Mouse (Mus musculus): ENCODE results near the gene Fgg.
A peak's percentile ranks its signal among the peaks of the same experiment; 100 is the strongest.

Gene Fgg

DNA sequence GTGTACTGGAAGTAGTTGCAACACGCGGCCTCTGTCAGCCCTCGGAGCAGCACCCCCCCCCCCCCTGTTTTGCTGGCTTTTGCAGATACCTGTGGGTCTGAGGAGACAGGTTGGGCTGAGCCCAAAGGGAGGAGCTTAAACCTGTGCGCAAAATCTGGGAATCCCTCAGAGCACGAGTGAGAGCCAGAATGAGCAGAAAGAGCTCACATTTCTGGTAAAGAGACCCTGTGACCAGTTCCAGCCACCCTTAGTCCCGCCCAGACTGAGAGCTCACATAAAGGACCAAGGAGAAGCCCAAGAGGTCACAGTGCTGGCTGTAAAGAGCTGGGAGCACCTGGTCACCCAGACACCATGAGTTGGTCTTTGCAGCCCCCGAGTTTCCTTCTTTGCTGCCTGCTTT lies at the start of gene Fgg:
TSS of gene Fgg (plus strand) at position 168 of the 400 bp plus-strand sequence.
- no peak for DNase-seq (ENCODE audit: low spot score in 2 of 2)

DNA sequence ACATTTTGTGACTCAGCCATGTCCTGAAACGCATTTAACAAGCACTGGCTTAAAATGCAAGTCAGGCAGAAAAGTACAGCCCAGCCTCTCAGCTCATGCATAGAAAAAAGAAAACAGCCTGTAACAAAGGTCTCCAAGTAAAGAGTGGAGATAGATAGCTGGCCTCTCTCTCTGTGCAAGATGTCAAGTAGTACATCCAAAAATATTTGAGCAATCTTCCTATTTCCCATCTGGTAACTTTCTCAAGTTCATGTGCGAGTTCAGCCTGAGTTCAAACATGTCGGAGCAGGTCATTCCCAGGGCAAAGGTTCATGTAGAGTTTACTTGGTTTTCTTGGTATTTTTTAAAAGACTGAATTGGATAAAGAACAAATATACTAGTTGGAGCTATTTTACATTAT lies 36.5 kb upstream of the Fgg start:
- DNase-seq (ENCODE audit: low spot score in 2 of 2), result no peak

DNA sequence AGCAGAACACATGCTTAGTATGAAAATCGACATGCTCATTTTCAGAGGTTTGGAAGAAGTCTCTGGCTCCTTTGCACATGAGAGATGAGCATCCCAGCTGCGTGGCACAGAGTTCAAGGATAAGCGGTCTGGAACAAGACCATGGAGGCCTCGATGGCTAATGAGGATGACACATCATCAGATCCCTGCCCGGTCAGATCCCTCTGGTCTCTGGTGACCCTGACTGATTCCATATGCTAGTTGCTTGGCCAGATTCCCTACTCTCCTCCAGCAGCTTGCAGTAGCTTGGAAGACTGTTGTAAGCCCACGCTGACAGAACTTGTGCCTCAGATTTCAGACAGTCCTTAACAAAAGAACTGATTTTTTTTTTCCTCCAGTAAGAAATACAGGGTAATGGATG lies 26.7 kb upstream of the Fgg start:
- DNase-seq (ENCODE audit: low spot score in 2 of 2), result no peak

DNA sequence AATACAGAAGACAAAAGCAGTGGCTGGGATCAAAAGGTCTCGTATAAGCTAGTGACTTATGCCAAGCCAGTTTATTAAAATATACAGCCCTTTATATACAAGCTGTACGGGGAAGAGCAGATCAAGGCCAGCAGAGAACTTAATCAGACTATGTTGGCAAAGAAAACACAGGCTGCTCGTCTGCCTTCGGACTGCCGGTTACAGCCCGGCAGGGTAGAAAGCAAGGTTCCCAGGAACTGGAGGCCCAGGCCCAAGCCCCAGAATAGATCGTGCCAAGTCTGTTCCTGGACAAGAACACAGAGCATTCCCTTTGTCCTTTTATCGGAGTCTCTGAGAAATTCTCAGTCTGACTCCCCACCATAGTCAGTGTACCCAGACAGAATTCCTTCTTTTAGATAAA lies 25.7 kb upstream of the Fgg start:
- DNase-seq (ENCODE audit: low spot score in 2 of 2), result no peak

DNA sequence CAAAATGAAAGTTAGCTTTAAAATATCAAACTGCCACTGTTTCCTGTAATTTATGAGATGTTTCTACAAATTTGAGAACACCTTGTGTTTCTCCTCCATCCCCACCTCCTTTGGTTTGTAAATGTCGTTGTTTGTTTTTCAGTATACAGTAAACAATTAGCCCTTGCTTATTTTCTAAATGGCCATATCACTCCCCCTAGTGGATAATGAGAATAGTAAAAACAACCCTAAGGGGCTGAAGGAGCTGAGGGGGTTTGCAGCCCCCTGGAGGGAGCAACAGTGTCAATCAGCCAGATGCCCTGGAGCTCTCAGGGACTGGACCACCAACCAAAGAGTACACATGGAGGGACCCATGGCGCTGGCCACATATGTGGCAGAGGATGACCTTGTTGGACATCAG lies 22.7 kb upstream of the Fgg start:
- no peak for DNase-seq (ENCODE audit: low spot score in 2 of 2)

DNA sequence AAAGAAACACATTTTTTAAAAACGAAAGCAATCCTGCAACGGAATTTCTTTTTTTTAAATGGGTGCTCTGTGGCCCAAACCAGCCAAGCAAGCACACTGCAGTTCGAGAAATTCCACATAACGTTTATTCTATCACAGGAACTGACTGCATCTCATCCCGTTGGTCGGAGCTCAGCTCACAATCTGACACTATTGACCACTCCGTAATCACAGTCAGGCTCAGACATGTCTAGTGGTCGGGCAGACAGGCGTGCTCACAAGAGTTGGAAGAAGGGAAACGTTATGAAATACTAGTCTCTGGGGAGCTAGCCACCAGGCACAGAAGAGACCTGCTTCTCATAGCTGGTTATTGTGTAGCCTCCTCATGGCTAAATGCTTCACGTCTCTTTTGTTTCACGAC lies 15.6 kb upstream of the Fgg start:
- no peak for DNase-seq (ENCODE audit: low spot score in 2 of 2)

DNA sequence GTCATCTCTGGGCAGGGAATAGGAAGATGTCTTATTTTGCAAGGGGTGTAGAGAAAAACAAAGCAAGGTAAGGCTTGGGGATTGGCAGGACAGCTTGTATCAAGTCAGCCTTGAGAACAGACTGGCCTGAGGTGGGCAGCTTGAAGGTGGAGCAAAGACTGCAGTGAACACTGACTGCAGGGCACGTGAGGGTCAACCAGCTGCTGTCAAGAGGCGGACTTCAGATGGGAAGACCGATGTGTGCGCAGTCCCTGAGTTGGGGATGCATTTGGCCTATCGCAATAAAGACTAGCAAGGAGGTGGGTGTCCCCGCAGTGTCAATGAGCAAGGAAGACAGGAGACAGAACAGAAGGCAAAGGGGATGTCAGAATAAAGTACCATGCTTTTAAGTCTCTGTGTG lies 14.6 kb upstream of the Fgg start:
- DNase-seq (ENCODE audit: low spot score in 2 of 2), result no peak

DNA sequence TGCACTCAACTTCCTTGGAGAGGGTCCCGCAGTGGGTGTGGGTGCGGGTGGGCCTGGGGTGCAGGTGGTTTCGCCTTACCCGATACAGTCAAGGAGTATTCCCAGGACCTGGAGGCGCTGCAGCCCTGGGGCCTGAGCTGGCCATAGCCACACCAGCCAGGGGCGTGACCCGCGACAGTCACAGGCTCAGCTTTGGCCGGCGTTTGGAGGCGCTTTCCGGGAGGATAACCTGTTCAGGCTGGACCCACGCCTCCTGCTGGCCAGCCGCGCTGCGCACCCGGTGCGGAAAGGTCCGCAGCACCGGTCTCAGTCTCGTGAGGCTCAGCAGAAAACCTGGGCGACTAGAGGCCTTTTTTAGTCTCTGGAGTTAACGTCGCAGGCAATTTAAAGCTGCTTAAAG lies 12.2 kb upstream of the Fgg start:
- no peak for DNase-seq (ENCODE audit: low spot score in 2 of 2)

DNA sequence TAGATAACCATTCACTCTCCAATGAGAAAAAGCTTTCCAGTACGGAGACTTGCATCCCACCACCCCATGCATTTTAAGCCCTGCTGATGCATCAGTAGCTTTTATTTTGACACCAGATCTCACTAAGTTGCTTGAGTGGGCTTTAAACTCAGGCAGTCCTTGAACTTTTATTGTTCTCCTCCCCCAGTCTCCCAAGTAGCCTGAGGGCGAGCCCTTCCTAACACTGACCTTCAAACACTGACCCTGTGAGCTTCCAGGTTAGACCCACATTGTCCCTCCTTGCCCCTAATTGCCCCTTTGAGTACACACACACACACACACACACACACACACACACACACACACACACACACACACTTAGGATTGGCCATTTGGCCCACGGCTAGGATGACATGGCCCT lies 10.9 kb upstream of the Fgg start:
- DNase-seq (ENCODE audit: low spot score in 2 of 2), result no peak

DNA sequence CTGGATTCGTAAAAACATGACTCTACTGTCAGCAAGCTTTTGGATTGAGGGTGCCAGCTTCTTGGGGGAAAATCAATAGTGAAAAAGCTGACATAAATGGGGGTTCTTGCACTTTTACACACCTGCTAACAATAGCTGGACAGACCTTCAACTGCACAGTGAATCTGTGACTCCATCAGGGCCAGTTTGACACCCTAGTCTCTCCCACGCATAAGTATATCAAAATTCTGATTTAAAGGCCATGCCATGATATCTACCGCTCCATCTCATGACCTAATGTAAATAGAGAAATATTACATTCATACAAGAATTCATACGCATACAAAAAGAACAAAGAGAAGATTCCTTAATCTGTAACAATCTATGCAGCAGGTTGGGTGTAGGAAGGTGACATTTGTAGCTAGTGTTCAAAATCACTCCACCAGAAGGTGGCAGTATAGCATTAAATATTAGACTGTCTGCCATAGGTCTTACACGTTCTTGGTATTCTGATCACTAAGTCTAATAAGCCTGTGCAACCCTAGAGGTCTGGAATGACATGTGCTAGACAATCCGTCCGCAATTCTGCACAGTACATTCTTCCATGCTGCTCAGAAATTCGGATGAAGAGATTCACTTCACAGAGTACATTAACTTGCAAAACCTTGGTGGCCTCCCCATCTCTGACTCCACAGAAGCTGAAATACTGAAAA lies 8.6 kb upstream of the Fgg start:
- DNase-seq (ENCODE audit: low spot score in 2 of 2), result peak in 1 of 2 experiments; percentile 23

DNA sequence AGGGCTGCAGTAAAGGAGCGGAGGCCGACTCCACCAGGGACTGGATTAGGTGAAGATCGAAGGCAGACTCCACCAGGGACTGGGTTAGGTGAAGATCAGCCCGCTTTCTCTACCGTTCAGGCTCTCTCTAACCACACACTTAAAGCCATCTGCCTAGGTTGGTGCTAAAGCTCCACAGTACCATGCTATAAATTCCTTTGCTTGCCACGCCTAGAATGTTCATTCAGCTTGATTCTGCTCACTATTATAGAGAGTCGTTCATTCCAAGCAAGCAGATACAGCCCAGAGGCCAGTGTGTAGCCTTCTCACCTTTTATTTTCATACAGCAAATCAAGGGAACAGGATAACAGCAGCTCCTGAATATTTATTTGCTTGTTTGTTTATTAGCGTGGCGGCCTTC lies 7.5 kb upstream of the Fgg start:
- no peak for DNase-seq (ENCODE audit: low spot score in 2 of 2)

DNA sequence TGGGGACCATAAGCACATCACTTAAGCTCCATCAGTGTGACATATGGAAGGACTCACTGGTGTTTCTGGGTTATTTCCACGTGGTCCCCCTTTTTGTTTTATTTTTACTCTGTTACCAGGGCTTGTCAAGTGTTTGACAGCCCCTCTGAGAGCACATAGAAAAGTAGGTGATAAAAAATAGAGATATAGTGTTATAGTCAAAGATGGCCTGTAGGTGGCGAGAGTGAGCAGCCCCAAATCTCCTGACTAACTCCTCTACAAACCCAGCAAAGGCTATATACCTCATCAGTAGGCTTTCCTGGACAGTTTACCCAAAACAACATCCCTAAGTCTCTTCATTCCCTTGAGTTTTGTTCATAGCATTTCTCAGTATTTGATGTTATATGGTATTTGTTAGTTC lies 5.3 kb upstream of the Fgg start:
- no peak for DNase-seq (ENCODE audit: low spot score in 2 of 2)

DNA sequence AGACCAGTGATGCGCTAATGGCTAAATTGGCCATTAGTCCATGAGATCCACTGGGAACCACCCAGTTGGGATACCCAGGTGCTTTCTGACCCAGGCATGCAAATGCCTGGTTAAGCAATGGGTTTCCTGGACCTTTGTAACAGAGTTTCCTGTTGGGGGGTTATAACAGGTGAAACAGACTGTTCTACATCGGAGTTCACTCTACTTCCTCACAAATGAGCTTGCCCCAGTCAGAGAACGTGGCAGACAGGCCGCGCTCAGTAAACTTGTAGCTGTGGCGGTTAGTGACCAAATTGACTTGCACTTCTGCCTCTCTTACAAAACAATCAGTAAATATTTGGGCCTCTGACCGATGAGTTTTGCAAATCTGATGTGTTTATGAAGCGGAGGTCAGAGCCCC lies 4.5 kb upstream of the Fgg start:
- DNase-seq (ENCODE audit: low spot score in 2 of 2), result no peak

DNA sequence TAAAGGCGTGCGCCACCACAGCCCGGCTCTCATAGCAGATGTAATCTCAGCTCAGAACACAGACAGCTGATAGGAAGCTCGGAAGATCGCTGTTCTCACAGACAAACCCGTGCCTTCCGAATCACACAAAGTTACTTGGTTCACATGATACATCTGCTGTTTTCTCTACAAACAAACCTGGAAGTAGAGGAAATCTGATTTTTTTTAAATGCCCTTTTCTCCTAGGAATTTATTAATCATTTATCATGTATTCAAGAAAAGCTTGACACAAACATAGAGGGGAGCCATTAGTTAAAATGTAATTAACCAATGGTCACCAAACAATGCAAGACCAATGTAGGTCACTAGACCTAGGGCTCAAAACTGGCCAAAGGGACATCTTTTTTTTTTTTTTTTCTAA lies 2.7 kb upstream of the Fgg start:
- no peak for DNase-seq (ENCODE audit: low spot score in 2 of 2)

DNA sequence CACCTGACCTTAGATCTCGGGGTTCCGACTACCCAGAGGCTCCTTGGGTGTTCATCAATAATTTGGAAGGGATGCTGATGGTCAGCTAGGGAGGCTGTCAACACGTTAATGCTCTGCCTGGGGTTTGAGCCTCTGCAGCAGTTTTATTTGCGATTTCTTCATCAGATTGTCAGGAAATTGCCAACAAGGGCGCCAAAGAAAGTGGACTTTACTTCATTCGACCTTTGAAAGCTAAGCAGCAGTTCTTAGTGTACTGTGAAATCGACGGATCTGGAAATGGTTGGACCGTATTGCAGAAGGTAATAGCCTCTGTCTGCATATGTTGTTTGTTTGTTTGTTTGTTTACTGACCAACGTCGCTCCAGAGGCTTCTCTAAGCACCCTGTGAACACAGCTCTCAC lies 2.8 kb downstream of the Fgg start:
- DNase-seq (ENCODE audit: low spot score in 2 of 2), result no peak

DNA sequence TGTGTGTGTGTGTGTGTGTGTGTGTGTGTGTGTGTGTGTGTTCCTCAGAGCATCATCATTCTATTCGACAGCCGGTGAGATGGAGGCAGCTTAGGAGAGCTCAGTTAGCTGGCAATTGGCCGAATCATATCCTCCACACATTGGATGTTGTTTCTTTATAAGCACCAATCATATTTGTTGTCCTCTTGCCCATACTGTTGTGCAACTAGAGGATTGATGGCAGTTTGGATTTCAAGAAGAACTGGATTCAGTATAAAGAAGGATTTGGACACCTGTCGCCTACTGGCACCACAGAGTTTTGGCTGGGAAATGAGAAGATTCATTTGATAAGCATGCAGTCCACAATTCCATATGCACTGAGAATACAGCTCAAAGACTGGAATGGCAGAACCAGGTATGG lies 3.6 kb downstream of the Fgg start:
- DNase-seq (ENCODE audit: low spot score in 2 of 2), result no peak

DNA sequence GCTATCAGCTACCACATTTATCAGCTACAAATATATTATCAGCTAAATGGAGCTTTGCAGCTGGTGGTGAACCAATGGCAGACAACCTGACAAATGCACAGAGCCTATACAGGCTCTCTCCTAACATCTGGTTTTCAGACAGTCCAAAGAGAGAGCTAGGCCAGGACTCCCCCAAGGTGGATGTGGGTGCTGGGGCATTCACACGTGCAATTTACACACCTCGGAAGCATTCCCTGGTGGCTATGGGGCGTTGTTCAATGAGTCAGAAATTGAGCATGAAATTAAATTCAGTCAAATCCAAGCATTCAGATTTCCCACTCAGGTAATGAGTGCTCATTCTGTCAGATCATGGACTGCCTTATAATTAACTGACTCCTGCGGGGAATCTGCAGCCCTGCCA lies 4.0 kb downstream of the Fgg start:
- no peak for DNase-seq (ENCODE audit: low spot score in 2 of 2)

DNA sequence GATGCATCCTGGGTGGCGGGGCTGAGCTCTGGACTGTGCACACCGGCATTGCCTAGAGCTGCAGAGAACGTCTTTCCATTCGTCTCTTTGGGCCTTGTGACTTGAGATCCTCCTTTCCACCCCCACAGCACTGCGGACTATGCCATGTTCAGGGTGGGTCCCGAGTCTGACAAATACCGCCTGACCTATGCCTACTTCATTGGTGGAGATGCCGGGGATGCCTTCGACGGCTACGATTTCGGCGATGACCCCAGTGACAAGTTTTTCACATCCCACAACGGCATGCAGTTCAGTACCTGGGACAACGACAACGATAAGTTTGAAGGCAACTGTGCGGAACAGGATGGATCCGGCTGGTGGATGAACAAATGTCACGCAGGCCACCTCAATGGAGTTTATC lies 5.1 kb downstream of the Fgg start:
- DNase-seq (ENCODE audit: low spot score in 2 of 2), result no peak

DNA sequence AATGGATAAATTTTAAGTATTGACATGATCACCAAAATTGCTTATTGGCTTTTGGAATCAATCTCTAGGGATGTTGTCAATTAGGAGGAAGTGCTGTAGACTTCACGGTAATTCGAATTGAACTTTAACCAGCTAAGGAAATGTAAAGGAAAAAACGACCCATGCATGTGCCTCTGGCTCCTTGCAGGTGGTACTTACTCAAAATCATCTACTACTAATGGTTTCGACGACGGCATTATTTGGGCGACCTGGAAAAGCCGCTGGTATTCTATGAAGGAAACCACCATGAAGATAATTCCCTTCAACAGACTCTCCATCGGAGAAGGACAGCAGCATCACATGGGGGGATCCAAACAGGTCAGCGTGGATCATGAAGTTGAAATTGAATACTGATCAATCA lies 6.4 kb downstream of the Fgg start:
- no peak for DNase-seq (ENCODE audit: low spot score in 2 of 2)

DNA sequence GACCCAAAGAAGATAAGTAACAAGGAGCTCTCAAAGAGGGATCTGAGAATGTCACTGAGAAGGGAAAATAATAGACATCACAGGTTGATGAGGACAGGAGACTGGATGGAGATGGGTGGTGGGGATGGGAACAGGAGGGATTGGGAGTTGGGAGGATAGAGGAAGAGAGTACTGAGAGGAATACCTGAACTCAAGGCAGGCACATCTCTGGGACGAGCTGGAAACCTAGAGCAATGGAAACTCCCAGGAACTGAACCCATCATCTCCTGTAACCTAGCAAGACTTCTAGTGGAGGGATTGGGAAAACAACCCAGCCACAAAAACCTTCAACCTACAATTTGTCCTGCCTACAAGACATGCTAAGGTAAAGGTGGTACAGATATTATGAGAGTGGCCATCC lies 8.7 kb downstream of the Fgg start:
- DNase-seq (ENCODE audit: low spot score in 2 of 2), result no peak

DNA sequence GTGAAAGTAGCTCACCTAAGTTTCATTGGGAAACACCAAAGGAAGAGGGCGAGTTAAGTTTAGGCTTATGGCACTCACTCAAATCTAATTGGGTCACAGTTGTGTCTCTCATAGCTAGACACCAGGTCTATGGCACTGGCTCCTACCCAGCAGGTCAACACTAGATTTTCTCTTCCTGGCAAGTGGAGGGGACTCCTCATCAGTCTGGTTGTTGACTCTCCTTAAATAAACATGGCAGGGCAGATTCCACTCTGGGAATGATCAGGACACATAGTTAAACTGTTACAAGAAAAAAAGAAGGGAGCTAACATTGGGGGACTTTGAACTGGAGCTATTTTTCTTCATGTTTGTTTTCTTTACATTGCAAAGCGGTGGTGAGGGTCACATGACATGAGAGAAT lies 12.9 kb downstream of the Fgg start:
- DNase-seq (ENCODE audit: low spot score in 2 of 2), result no peak

DNA sequence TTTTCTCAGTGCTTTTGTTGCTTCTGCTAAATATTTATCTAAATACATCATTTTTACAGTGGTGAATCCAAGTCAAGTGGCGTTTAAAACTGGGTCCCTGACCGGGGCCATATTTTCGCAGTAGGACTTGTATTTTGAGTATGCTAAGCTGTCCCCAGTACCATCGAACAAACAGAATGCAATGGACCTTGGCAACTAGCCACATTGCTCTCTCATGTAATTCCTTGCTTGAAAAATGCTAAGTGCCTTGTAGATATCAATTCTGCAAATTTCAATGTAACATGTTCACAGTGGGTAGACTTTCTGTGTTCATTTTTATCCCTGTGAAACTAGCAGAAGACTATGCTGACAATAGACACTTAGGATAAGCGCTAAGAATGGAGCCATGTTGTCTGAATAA lies 13.7 kb downstream of the Fgg start:
- DNase-seq (ENCODE audit: low spot score in 2 of 2), result no peak

DNA sequence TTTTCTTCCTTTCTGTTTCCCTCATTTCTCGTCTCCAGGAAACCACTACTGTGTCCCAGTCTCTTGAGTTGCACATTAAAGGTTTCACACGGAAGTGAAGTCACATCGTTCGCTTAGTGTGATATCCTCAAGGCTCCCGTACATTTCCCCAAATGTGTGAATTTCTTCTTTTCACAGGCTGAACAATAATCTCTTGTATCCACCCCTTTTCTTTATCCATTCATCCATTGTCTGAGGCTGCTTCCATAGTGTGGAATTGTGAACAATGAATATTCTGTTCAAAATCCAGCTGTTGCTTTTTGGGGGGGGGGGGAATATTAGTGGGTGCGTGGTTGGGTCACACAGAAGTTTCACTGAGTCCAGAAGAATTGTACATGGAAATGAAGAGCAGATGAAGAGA lies 17.5 kb downstream of the Fgg start:
- DNase-seq (ENCODE audit: low spot score in 2 of 2), result no peak

DNA sequence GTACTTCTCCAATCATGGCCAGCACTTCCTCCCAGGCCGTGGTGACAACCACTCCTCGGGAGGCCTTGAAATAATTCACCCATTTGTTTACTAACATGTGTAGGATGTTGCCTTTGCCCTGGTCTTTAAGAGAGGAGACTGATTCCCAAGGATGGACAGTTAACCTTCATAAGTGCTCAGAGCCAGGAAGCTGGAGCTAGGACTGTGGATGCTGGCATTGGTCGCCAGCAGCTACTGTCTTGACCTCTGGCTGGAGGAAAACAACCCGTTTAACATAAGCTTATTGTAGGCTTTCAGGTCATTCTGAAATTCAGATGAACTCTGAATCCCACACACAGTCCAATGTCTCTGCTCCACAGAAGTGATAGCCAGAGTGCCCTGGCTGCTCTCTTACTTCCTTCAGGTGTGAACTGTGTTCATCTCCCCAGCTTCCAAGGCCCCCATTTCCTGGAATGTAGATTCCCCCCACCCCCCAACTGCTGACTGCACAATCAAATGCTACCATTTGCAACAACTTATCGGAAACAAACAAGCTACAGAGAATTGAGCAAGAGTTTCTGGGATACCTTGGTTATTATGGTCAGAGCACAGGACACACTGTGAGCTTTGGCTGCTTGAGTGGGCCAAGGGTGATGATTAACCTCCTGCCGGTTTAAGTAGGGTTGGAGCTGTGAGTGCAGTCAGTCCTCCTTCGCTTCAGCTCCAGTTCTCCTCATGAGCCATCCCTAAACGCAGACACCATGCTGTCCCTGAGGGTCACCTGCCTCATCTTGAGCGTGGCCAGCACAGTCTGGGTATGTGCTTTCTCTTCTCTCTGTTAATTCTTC lies 18.2 kb downstream of the Fgg start, which contains the start of gene Fga:
TSS of gene Fga (plus strand) at position 602 of the 827 bp plus-strand sequence.
- no peak for DNase-seq (ENCODE audit: low spot score in 2 of 2)
